In genomic region chr13:23448758-23449157, GRCm38 (mm10) we compare ENCODE assay signal across 9 mouse cellular contexts. TPM values are rescaled to one million over a fixed set of nuclear protein-coding genes. Genes with fewer than 3 reads are reported as not detected.
DNase-seq lines count a peak whose midpoint lies in the region; ATAC-seq and TF ChIP-seq lines count a peak whose summit lies in the region.
"Had no signal": no experiment of that assay in that cellular context is flagged by ENCODE, and none has a peak within 500 bp of the region (broad histone marks: within the 10 kb centered on the region; RNA-seq: fewer than 3 reads in every experiment).

No protein-coding gene starts in this region.

- DNase-seq in cerebellum, adult 2 months = no peak
- DNase-seq in cerebellum, postnatal 14 days = no peak
- no peak for DNase-seq in lung, postnatal 0 days (ENCODE audit: low spot score)
- no peak for DNase-seq in lung, postnatal 36 days
- no peak for DNase-seq in stomach, postnatal 0 days (ENCODE audit: low spot score)
- no peak for DNase-seq in right cerebral cortex, postnatal 10 days (ENCODE audit: low spot score in 2 of 2)
- no peak for DNase-seq in adrenal gland, postnatal 25 days

- no peaks in the 10 kb centered on the region for H3K27me3 ChIP-seq in cerebellum, adult 2 months (ENCODE audit: control insufficient read depth, insufficient read depth, low read length)
- no peaks in the 10 kb centered on the region for H3K27me3 ChIP-seq in lung, postnatal 0 days (replicated peaks; ENCODE audit: insufficient read depth, low read length)
- H3K27me3 ChIP-seq in limb, embryonic 15.5 days = no peaks in the 10 kb centered on the region
- H3K27me3 ChIP-seq in stomach, postnatal 0 days (ENCODE audit: control insufficient read depth, insufficient read depth, low read length) = no peaks in the 10 kb centered on the region

- H3K4me2 ChIP-seq in lung, postnatal 0 days (replicated peaks; ENCODE audit: low read depth, low read length) = peak overlapping the region; percentile 68
- peak overlapping the region; percentile 61 for H3K4me2 ChIP-seq in limb, embryonic 15.5 days
- H3K4me2 ChIP-seq in stomach, postnatal 0 days (replicated peaks; ENCODE audit: low read depth) = no peak overlapping the region

- ATAC-seq in lung, postnatal 0 days = no peak
- ATAC-seq in limb, embryonic 15.5 days (ENCODE audit: insufficient number of reproducible peaks, low FRiP score, low TSS enrichment, low read depth) = no peak
- ATAC-seq in stomach, postnatal 0 days (ENCODE audit: low FRiP score, low TSS enrichment) = no peak

- H3K36me3 ChIP-seq in lung, postnatal 0 days (ENCODE audit: insufficient read depth, low read length) = no peaks in the 10 kb centered on the region
- no peaks in the 10 kb centered on the region for H3K36me3 ChIP-seq in limb, embryonic 15.5 days
- H3K36me3 ChIP-seq in stomach, postnatal 0 days (ENCODE audit: control insufficient read depth, insufficient read depth, low read length) = no peaks in the 10 kb centered on the region

- 72% methylated on average over 3 of the region's 3 CpGs for WGBS in cerebellum, adult 2 months
- WGBS in lung, postnatal 0 days = 43% methylated on average over 3 of the region's 3 CpGs
- 52% methylated on average over 3 of the region's 3 CpGs for WGBS in limb, embryonic 15.5 days
- 57% methylated on average over 3 of the region's 3 CpGs for WGBS in stomach, postnatal 0 days

- peak overlapping the region; percentile 98 for H3K4me3 ChIP-seq in cerebellum, adult 2 months (replicated peaks; ENCODE audit: insufficient read depth, low read depth, low read length)
- 0 out of 2 replicates have a peak overlapping the region, but pooled peaks have one; percentile 47 for H3K4me3 ChIP-seq in lung, postnatal 0 days (ENCODE audit: low read depth, low read length)
- H3K4me3 ChIP-seq in limb, embryonic 15.5 days = peak overlapping the region; percentile 54
- peak overlapping the region; percentile 46; the same call in 1 of the 2 replicates for H3K4me3 ChIP-seq in stomach, postnatal 0 days (ENCODE audit: low read depth, low read length)

- no peak for TF ChIP-seq POLR2A in cerebellum, adult 2 months (IDR thresholded peaks at IDR 0.05; ENCODE audit: borderline replicate concordance, insufficient read depth, low read length)

- TF ChIP-seq EP300 in lung, postnatal 0 days (IDR thresholded peaks at IDR 0.05) = no peak
- no peak for TF ChIP-seq EP300 in stomach, postnatal 0 days (optimal IDR thresholded peaks at IDR 0.05)

- H3K9ac ChIP-seq in lung, postnatal 0 days (replicated peaks; ENCODE audit: low read depth) = no peak overlapping the region
- H3K9ac ChIP-seq in limb, embryonic 15.5 days = no peak overlapping the region
- no peak overlapping the region for H3K9ac ChIP-seq in stomach, postnatal 0 days (ENCODE audit: low read length)

- TF ChIP-seq CTCF in cerebellum, adult 2 months (IDR thresholded peaks at IDR 0.05; ENCODE audit: borderline replicate concordance, insufficient read depth, low read depth, low read length) = no peak
- no peak for TF ChIP-seq CTCF in lung, postnatal 0 days (IDR thresholded peaks at IDR 0.05)
- no peak for TF ChIP-seq CTCF in stomach, postnatal 0 days (IDR thresholded peaks at IDR 0.05; ENCODE audit: low read depth)

- no peaks in the 10 kb centered on the region; the same call in 1 of the 2 replicates for H3K4me1 ChIP-seq in cerebellum, adult 2 months (ENCODE audit: control insufficient read depth, insufficient read depth, low read length)
- no peaks in the 10 kb centered on the region for H3K4me1 ChIP-seq in lung, postnatal 0 days (ENCODE audit: insufficient read depth, low read depth, low read length)
- peaks cover 6% of the 10 kb centered on the region for H3K4me1 ChIP-seq in limb, embryonic 15.5 days
- H3K4me1 ChIP-seq in stomach, postnatal 0 days (replicated peaks; ENCODE audit: control insufficient read depth, insufficient read depth) = no peaks in the 10 kb centered on the region

- H3K9me3 ChIP-seq in lung, postnatal 0 days (ENCODE audit: low read length) = no peaks in the 10 kb centered on the region
- H3K9me3 ChIP-seq in limb, embryonic 15.5 days = no peaks in the 10 kb centered on the region
- no peaks in the 10 kb centered on the region for H3K9me3 ChIP-seq in stomach, postnatal 0 days (ENCODE audit: control insufficient read depth, low read length)

- H3K27ac ChIP-seq in cerebellum, adult 2 months (ENCODE audit: insufficient read depth, low read length) = no peak overlapping the region
- no peak overlapping the region for H3K27ac ChIP-seq in lung, postnatal 0 days (ENCODE audit: low read length)
- peak overlapping the region; percentile 71 for H3K27ac ChIP-seq in limb, embryonic 15.5 days
- 0 out of 2 replicates have a peak overlapping the region, but pooled peaks have one; percentile 24 for H3K27ac ChIP-seq in stomach, postnatal 0 days (replicated peaks)

RNA-seq across cellular contexts. Expression of gene Btn1a1, which starts 16.9 kb away (rescaled TPM):
- 0.21 and 0.32 TPM in 2 replicates for polyA plus RNA-seq in cerebellum, adult 2 months (2012; rRNA removed)
- polyA plus RNA-seq in lung, postnatal 0 days (2015; fragmentation: Nextera tagmentation; extraction: Ambion mirVana) = 0.14 and 0.21 TPM in 2 replicates
- 0.18 and 0.22 TPM in 2 replicates for polyA plus RNA-seq in limb, embryonic 15.5 days (2015; fragmentation: Nextera tagmentation; extraction: Ambion mirVana)
- 0.05 TPM in 1 of 2 replicates, not detected in the other for polyA plus RNA-seq in stomach, postnatal 0 days (2015; fragmentation: Nextera tagmentation; extraction: Ambion mirVana)
- total RNA-seq in adrenal gland, postnatal 25 days (2021) = not detected in 2 replicates
- total RNA-seq: neutrophil, adult 5-6 weeks had no signal

RNA-seq across cellular contexts. Expression of gene Abt1, which starts 25.1 kb away (rescaled TPM):
- polyA plus RNA-seq in cerebellum, adult 2 months (2012; rRNA removed) = 9.8 and 10.7 TPM in 2 replicates
- 8.4 and 8.7 TPM in 2 replicates for polyA plus RNA-seq in lung, postnatal 0 days (2015; fragmentation: Nextera tagmentation; extraction: Ambion mirVana)
- polyA plus RNA-seq in limb, embryonic 15.5 days (2015; fragmentation: Nextera tagmentation; extraction: Ambion mirVana) = 11.9 and 13.9 TPM in 2 replicates
- polyA plus RNA-seq in stomach, postnatal 0 days (2015; fragmentation: Nextera tagmentation; extraction: Ambion mirVana) = 7.1 and 7.4 TPM in 2 replicates
- 6.4 and 6.9 TPM in 2 replicates for total RNA-seq in adrenal gland, postnatal 25 days (2021)

RNA-seq across cellular contexts. Expression of gene Btn2a2, which starts 39.9 kb away (rescaled TPM):
- polyA plus RNA-seq in cerebellum, adult 2 months (2012; rRNA removed) = 0.20 and 0.21 TPM in 2 replicates
- 0.06 and 0.07 TPM in 2 replicates for polyA plus RNA-seq in lung, postnatal 0 days (2015; fragmentation: Nextera tagmentation; extraction: Ambion mirVana)
- 0.61 and 0.67 TPM in 2 replicates for polyA plus RNA-seq in limb, embryonic 15.5 days (2015; fragmentation: Nextera tagmentation; extraction: Ambion mirVana)
- 0.04 and 0.07 TPM in 2 replicates for polyA plus RNA-seq in stomach, postnatal 0 days (2015; fragmentation: Nextera tagmentation; extraction: Ambion mirVana)
- total RNA-seq in adrenal gland, postnatal 25 days (2021) = not detected in 2 replicates

Comparison
In these comparisons a context has a peak if more than half of its experiments do, and no peak if none do; other contexts are left out.
1. H3K27ac ChIP-seq: peak in limb, embryonic 15.5 days (single experiment) and stomach, postnatal 0 days (single experiment); none in cerebellum, adult 2 months (single experiment) and lung, postnatal 0 days (single experiment).
2. H3K4me3 ChIP-seq: peak in every context shown above with its lines; median percentile 98 in cerebellum, adult 2 months; 54 in limb, embryonic 15.5 days; 47 in lung, postnatal 0 days; 46 in stomach, postnatal 0 days.